Mouse (Mus musculus) liver, embryonic 14.5 days (tissue): ENCODE data around the gene Zfp423.

Experiments used
- CTCF ChIP-seq: IDR thresholded peaks from 2 replicates; pipeline ENCODE4 v1.5.1; 2016; ENCODE audit warnings: antibody characterized with exemption, low read depth, control low read depth
- EP300 ChIP-seq: IDR thresholded peaks from 2 replicates; pipeline ENCODE4 v1.6.1; 2016; ENCODE audit warnings: antibody characterized with exemption, low read depth

GRCm38 (mm10) chr8:87704756-87705155, 254.6 kb downstream of the Zfp423 start:
- TF ChIP-seq CTCF (no peak), EP300 (no peak)
